Mouse (Mus musculus) heart, embryonic 13.5 days (tissue): Measurements from ENCODE around the gene Sycn. TPM values are rescaled to one million over a fixed set of nuclear protein-coding genes. Genes with fewer than 3 reads are reported as not detected.

ENCODE experiments used
- ATAC-seq: fragments of 200-750 bp; cut with Nextera tagmentation; 2 replicates; pipeline ENCODE4 v1.8.0; 2017; ENCODE audit warnings: moderate TSS enrichment; ENCODE audit not compliant: insufficient number of reproducible peaks, low FRiP score, low TSS enrichment; ENCODE audit errors: extremely low read depth
- H3K27ac ChIP-seq: fragments of 300-500 bp; sonication (generic); replicated peaks from 2 replicates; pipeline ENCODE4 v1.5.1; 2015; ENCODE audit warnings: moderate library complexity, mild to moderate bottlenecking, inconsistent platforms
- H3K27me3 ChIP-seq: fragments of 300-500 bp; sonication (generic); replicated peaks from 2 replicates; pipeline ENCODE4 v1.6.1; 2015; ENCODE audit warnings: mild to moderate bottlenecking, inconsistent platforms
- H3K36me3 ChIP-seq: fragments of 300-500 bp; sonication (generic); 2 replicates; pipeline ENCODE4 v1.6.1; 2015; ENCODE audit warnings: mild to moderate bottlenecking, inconsistent platforms
- H3K4me1 ChIP-seq: fragments of 300-500 bp; sonication (generic); 2 replicates; pipeline ENCODE4 v1.6.1; 2015; ENCODE audit warnings: inconsistent platforms
- H3K4me2 ChIP-seq: fragments of 300-500 bp; sonication (generic); 2 replicates; pipeline ENCODE4 v1.6.1; 2015; ENCODE audit warnings: inconsistent platforms, mild to moderate bottlenecking, moderate library complexity
- H3K4me3 ChIP-seq: fragments of 300-500 bp; sonication (generic); 2 replicates; pipeline ENCODE4 v1.5.1; 2015; ENCODE audit warnings: moderate library complexity, mild to moderate bottlenecking, inconsistent platforms
- H3K9ac ChIP-seq: fragments of 300-500 bp; sonication (generic); 2 replicates; pipeline ENCODE4 v1.6.1; 2015; ENCODE audit warnings: inconsistent platforms, mild to moderate bottlenecking, moderate library complexity
- H3K9me3 ChIP-seq: fragments of 300-500 bp; sonication (generic); 2 replicates; pipeline ENCODE4 v1.6.1; 2016; ENCODE audit warnings: inconsistent platforms
- WGBS: fragments of 180-500 bp; shearing (Covaris S2); methylation state at CpG from one replicate; pipeline ENCODE4 v1.1.7; 2015; ENCODE audit warnings: mixed read lengths; 5-methylcytosine and 5-hydroxymethylcytosine counted together
- polyA plus RNA-seq: library from polyadenylated mRNA; unstranded; fragments of >200 nt; fragmentation: Nextera tagmentation; extraction: Ambion mirVana; gene quantifications from 2 replicates; pipeline ENCODE4 v1.2.1, GENCODE M21; 2015

The Sycn gene
- polyA plus RNA-seq, 1 experiment from 2014 or later, result not detected

DNA sequence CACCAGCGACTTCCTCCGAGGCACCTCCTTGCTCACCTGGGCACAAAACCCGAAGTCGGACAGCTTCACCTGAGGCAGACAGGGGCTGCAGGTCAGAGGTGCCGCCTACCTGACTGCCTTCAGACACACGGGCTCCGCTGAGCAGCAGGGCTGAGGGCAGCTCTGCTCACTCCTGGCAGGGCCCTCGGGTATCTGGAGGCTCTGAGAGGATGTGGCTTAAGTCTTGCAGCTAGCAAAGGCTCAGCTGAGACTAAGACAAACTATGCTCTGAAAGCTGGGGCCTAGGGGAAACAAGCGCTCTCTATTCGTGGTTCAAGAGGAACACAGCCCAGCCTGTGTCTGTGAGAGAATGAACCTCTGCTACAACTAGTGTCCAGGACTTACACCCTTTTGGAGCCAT lies 20.2 kb downstream of the Sycn start:
- peaks cover 76% of the 10 kb centered on the region for H3K36me3 ChIP-seq
- no peaks in the 10 kb centered on the region for H3K9me3 ChIP-seq
- no peak overlapping the region for H3K4me2 ChIP-seq
- H3K4me3 ChIP-seq, result no peak overlapping the region
- no peak overlapping the region for H3K27ac ChIP-seq
- no peak overlapping the region for H3K9ac ChIP-seq
- no peak for ATAC-seq
- 89% methylated on average over 10 of the region's 10 CpGs for WGBS
- H3K4me1 ChIP-seq, result peaks cover 27% of the 10 kb centered on the region
- no peaks in the 10 kb centered on the region for H3K27me3 ChIP-seq

DNA sequence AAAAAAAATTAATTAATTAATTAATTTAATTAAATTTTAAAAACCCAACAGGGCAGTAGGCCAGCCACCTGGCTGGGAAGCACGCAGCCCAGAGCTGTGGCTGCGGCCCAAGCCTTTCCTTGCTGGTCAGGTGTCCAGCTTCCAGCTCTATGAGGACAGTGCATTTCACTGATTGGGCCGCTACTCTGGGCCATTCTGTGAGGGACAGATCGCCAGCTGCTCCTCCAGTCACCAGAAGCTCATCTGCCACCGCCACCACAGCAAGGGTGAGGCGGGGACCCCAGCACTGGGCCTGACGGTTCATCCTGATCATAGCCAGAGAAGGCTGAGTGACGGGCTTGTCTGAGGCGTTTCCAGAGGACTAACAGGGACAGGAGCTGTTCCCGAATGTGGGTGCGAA lies 21.3 kb downstream of the Sycn start:
- no peak overlapping the region for H3K4me3 ChIP-seq
- no peak overlapping the region for H3K9ac ChIP-seq
- peaks cover 21% of the 10 kb centered on the region for H3K4me1 ChIP-seq
- H3K36me3 ChIP-seq, result peaks cover 87% of the 10 kb centered on the region
- H3K27ac ChIP-seq, result no peak overlapping the region
- ATAC-seq, result no peak
- no peaks in the 10 kb centered on the region for H3K9me3 ChIP-seq
- no peaks in the 10 kb centered on the region for H3K27me3 ChIP-seq
- H3K4me2 ChIP-seq, result no peak overlapping the region
- 81% methylated on average over 11 of the region's 11 CpGs for WGBS

DNA sequence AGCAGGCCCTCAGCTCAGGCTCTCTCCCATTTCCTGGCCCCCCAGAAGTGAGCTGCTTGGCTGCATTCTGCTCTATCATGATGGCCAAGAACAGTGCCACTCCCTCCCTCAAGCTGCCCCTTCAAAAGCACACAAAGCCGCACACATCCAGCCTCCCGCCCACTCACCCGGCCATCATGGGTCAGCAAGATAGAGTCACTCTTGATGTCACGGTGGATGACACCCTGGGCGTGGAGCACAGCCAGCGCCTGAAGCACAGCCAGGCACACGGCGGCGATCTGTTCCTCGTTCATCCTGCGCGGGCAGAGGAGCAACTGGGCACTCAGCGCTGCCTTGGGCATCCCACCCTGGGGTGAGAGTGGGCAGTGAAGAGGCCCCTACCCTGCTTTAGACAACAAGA lies 21.7 kb downstream of the Sycn start:
- Histone ChIP-seq H3K27me3 (no peaks in the 10 kb centered on the region), H3K27ac (no peak overlapping the region), H3K4me2 (no peak overlapping the region), H3K36me3 (peaks cover 91% of the 10 kb centered on the region), H3K4me1 (peaks cover 17% of the 10 kb centered on the region), H3K9ac (no peak overlapping the region), H3K9me3 (no peaks in the 10 kb centered on the region), H3K4me3 (no peak overlapping the region)
- 86% methylated on average over 13 of the region's 13 CpGs for WGBS
- no peak for ATAC-seq

DNA sequence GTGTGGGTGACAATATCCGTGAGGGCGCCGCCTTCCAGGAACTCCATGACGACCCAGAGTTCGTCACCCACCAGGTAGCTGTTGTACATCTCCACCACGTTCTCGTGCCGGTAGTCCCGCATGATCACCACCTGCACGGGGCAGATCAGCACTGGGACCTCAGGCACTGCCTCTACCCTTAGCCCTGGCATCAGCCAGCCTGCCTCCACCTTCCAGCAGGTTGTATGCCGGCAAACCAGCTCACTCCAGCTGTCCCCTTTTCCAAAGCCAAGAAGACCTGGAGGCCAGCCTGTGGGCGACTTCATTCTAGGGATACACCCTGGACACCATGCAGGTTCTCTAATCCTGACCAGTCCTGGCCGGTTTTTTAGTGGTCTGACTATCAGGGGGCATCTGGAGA lies 22.3 kb downstream of the Sycn start:
- Histone ChIP-seq H3K36me3 (peaks cover 97% of the 10 kb centered on the region), H3K27ac (no peak overlapping the region), H3K4me3 (no peak overlapping the region), H3K9ac (no peak overlapping the region), H3K4me2 (no peak overlapping the region), H3K27me3 (no peaks in the 10 kb centered on the region), H3K4me1 (peaks cover 11% of the 10 kb centered on the region), H3K9me3 (no peaks in the 10 kb centered on the region)
- ATAC-seq, result no peak
- 92% methylated on average over 13 of the region's 13 CpGs for WGBS

DNA sequence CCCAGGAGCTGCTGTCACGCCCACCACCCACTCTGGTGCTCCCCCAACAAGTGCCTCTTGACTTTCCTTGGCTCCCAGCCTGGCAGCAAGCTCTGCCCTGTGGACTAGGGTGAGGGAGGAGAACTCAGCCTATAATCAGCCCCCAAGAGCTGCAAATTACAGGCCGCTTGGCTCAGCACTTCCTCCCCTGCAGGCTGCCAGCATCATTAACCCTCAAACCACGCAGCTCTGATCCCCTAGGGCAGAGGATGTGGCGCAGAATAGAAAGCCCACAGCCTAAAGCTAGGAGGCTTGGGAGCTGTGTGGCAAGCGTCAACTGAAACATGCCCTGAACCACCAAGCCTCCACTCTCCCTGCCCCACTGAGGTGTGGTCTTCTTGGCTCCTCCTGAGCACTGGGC lies 24.7 kb downstream of the Sycn start:
- peaks cover 89% of the 10 kb centered on the region for H3K36me3 ChIP-seq
- no peak overlapping the region for H3K9ac ChIP-seq
- 77% methylated on average over 5 of the region's 5 CpGs for WGBS
- H3K4me2 ChIP-seq, result no peak overlapping the region
- no peak overlapping the region for H3K4me3 ChIP-seq
- peaks cover 10% of the 10 kb centered on the region for H3K4me1 ChIP-seq
- no peak for ATAC-seq
- no peaks in the 10 kb centered on the region for H3K9me3 ChIP-seq
- H3K27me3 ChIP-seq, result no peaks in the 10 kb centered on the region
- H3K27ac ChIP-seq, result no peak overlapping the region

DNA sequence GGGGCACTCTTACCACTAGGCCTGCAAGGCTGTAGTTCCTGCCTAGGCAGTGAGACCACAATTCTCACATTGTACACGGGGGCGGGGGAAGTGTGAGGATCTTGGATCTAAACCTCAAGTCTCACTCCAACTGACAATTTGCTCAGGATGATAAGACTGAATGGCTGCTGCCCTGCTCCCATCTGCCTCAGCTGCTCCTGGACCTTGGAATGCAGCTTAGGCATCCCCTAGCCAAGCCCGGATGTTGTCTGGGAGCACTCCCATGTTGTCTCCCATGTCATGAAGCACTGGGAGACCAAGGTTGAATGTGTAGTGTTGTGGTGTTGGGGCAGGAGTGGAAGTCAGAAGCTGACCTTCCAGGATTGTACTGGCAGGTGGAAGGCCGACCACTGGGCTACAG lies 26.9 kb downstream of the Sycn start:
- 72% methylated on average over 4 of the region's 4 CpGs for WGBS
- Histone ChIP-seq H3K27me3 (no peaks in the 10 kb centered on the region), H3K9ac (no peak overlapping the region), H3K9me3 (no peaks in the 10 kb centered on the region), H3K27ac (no peak overlapping the region), H3K36me3 (peaks cover 67% of the 10 kb centered on the region), H3K4me1 (peaks cover 31% of the 10 kb centered on the region), H3K4me3 (no peak overlapping the region), H3K4me2 (no peak overlapping the region)
- no peak for ATAC-seq

DNA sequence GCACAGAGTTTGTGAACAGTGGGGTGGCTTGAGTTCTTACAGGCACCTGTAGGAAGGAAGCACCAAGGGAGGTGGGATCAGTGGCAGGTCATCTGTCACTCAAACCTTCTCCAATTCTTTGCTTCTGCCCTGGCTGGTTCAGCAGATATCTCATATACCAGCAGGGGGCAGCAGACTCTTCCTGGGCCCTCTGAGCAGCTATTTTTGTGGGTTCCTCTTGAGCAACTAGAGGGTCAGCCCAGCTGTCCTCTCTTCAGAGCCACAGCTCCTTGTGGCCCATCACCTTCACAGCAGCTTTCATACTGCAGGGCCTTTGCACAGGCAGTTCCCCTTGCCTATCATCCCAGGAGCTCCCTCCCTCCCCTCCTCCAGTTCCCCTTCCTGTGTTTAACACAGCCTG lies 27.6 kb downstream of the Sycn start:
- Histone ChIP-seq H3K9ac (no peak overlapping the region; the same call in 1 of the 2 replicates), H3K4me1 (peaks cover 38% of the 10 kb centered on the region), H3K4me2 (no peak overlapping the region), H3K9me3 (no peaks in the 10 kb centered on the region), H3K27ac (no peak overlapping the region), H3K27me3 (no peaks in the 10 kb centered on the region), H3K4me3 (no peak overlapping the region), H3K36me3 (peaks cover 60% of the 10 kb centered on the region)
- no peak for ATAC-seq

DNA sequence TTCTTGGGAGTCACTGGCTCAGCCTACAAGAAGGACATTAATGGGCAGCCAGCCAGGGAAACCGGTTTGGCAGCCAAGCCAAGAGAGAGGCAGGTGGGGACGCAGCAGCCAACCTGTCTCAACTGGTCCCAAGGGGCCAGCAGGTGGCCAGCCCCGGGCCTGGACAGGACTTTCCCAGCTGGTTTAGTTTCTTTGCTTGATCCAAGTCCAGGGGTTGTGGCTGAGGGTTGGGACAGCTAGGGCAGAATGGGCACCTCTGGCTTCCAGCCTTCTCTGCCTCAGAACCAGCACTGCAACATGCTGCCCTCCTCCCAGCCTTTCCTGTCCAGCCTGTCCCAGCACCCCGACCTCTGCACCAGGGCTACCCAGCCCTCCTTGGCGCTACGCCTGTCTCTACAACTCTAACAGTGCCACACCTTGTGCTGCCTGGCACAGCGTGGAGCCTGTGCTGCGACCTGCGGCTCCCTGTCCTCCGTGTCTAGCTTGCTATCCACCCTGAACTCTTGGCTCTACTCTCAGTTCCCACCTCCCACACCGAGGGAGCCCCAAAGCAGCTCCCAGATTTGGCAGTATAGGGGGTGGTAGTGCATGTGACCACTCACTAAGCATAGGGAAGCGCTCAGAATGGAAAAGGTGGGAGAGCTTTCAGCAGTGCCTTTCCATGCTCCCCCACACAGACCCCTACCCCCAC lies 29.8 kb downstream of the Sycn start:
- peaks cover 54% of the 10 kb centered on the region for H3K4me1 ChIP-seq

DNA sequence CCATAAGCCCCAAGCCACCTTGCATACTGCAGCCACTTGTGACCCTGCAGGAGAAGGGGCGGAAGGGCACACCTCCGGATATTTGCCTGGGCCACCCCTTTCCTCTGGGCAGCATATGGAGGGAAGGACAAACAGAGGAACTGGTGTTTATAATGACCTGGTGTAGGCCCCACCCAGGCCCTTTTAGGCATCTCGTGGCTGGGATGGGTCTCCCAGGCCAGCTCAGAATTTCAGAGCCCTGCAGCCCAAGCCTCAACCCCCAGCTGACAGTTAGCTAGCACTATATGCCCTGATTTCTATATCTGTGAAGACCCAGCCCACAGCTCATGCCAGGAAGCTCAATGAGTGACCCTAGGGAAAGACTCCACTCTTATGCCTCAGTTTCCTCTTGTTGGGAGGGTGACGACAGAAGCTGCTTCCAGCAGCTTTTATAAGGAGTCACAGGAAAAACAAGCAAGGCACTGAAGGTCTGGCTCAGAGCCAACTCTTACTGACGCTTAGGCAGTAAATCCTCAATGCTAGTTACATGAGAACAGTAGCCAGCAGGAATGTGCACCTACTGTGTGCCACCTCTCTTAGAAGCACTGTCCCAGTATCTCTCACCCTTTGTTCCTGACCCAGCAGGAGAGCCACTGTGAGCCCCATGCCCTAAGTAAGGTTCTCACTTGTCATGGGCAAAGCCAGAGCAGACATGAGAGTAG lies 30.4 kb downstream of the Sycn start:
- peaks cover 60% of the 10 kb centered on the region for H3K4me1 ChIP-seq
- H3K4me3 ChIP-seq, result no peak overlapping the region
- no peaks in the 10 kb centered on the region for H3K9me3 ChIP-seq
- no peaks in the 10 kb centered on the region for H3K27me3 ChIP-seq
- H3K9ac ChIP-seq, result peak overlapping the region; percentile 58
- whole genome bisulfite sequencing, result 38% methylated on average over 5 of the region's 5 CpGs
- peak overlapping the region; percentile 30 for H3K27ac ChIP-seq
- no peak for ATAC-seq
- peaks cover 31% of the 10 kb centered on the region for H3K36me3 ChIP-seq
- no peak overlapping the region for H3K4me2 ChIP-seq

More for the DNA sequence above, 29.8 kb downstream of the Sycn start:
- H3K9ac ChIP-seq, result peak overlapping the region; percentile 58
- H3K36me3 ChIP-seq, result peaks cover 38% of the 10 kb centered on the region
- no peak overlapping the region for H3K4me2 ChIP-seq
- no peak overlapping the region for H3K4me3 ChIP-seq
- ATAC-seq, result no peak
- no peaks in the 10 kb centered on the region for H3K27me3 ChIP-seq
- H3K9me3 ChIP-seq, result no peaks in the 10 kb centered on the region
- H3K27ac ChIP-seq, result peak overlapping the region; percentile 30
- 55% methylated on average over 12 of the region's 12 CpGs for WGBS

DNA sequence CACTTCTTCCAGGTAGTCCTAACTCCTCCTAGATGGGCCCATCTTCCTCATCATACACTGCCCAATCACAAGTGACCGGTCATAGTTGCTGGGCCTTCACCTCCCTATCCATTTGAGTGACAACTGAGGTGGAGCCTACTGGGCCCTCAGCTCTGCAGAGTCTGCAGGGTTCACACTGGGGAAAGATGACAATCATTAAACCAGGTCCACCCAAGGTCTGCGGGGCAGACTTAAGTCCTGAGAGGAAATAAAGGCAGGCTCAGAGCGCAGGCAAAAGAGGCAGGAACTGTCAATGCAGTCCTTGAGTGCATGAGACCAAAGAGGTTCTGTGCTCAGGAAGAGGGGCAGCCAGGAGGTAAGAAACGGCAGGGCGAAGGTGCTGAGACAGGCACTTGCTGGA lies 32.0 kb downstream of the Sycn start:
- Histone ChIP-seq H3K9ac (0 out of 2 replicates have a peak overlapping the region, but pooled peaks have one; percentile 15), H3K4me2 (no peak overlapping the region), H3K27me3 (no peaks in the 10 kb centered on the region), H3K36me3 (peaks cover 16% of the 10 kb centered on the region), H3K4me1 (peaks cover 76% of the 10 kb centered on the region), H3K4me3 (no peak overlapping the region), H3K27ac (no peak overlapping the region), H3K9me3 (no peaks in the 10 kb centered on the region)
- 78% methylated on average over 5 of the region's 5 CpGs for WGBS
- no peak for ATAC-seq

DNA sequence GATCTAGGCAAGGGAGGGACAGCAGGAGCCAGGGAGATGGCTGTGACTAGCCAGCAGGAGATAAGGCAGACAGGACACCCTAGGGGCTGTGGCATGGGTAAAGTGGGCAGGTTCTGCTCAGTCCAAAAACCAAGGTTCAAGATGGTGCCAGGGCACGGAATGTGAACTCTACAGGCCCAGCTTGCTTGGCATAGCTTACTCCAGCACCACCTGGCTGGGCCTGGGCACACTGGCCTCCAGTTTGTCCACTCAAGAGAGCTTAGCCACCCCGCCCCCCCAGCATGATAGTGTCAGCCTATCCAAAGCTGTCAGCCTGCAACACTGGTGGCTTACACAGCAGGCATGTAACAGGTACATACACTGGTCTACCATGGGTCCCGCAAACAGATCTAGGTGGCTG lies 32.6 kb downstream of the Sycn start:
- Histone ChIP-seq H3K9ac (no peak overlapping the region), H3K4me1 (peaks cover 81% of the 10 kb centered on the region)

DNA sequence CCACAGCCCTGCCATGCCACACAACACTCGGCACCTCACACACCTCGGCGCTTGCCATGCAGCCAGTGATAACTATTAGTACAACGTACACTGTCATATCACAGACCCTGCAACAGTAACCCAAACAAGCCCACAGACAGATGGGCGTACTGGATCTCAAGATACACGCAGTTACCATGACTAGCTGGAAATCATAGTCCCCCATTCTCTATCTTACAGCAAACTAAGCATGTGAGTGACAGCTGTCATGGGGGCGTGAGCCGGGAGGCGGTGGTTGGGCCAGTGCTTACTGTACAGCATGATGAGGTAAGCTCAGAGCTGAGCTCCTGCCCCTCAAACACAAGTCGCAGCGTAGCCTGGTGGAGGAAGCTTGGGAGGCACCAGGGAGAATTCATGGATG lies 34.9 kb downstream of the Sycn start:
- Histone ChIP-seq H3K27ac (no peak overlapping the region), H3K27me3 (no peaks in the 10 kb centered on the region), H3K9me3 (no peaks in the 10 kb centered on the region), H3K9ac (no peak overlapping the region), H3K36me3 (0 out of 2 replicates have a peak, but pooled peaks cover under 1% of the 10 kb centered on the region), H3K4me1 (peaks cover 93% of the 10 kb centered on the region), H3K4me3 (no peak overlapping the region), H3K4me2 (no peak overlapping the region)
- no peak for ATAC-seq
- 83% methylated on average over 11 of the region's 11 CpGs for WGBS

More for the DNA sequence above, 32.6 kb downstream of the Sycn start:
- Histone ChIP-seq H3K4me3 (no peak overlapping the region), H3K36me3 (peaks cover 11% of the 10 kb centered on the region), H3K9me3 (no peaks in the 10 kb centered on the region), H3K27me3 (no peaks in the 10 kb centered on the region), H3K27ac (no peak overlapping the region), H3K4me2 (no peak overlapping the region)
- 89% methylated on average over 3 of the region's 3 CpGs for WGBS
- no peak for ATAC-seq
